Mouse (Mus musculus) liver, embryonic 14.5 days (tissue): ENCODE measurements around the gene 2810408A11Rik. TPM values are rescaled to one million over a fixed set of nuclear protein-coding genes. Genes with fewer than 3 reads are reported as not detected.

Source experiments
- ATAC-seq: fragments of 200-750 bp; cut with Nextera tagmentation; 2 replicates; pipeline ENCODE4 v1.8.0; 2017; ENCODE audit warnings: moderate number of reproducible peaks, mild to moderate bottlenecking, moderate library complexity; ENCODE audit not compliant: insufficient read depth
- DNase-seq, 3 experiments: peaks; one replicate each; pipeline ENCODE4 v3.0.0-alpha.2; 2012 to 2013; ENCODE audit warnings: low read depth in 3 of 3, low spot score in 3 of 3
- H3K27ac ChIP-seq: fragments of 300-500 bp; sonication (generic); 2 replicates; pipeline ENCODE4 v1.5.1; 2014; ENCODE audit warnings: moderate library complexity, mild to moderate bottlenecking, control low read depth, inconsistent platforms
- H3K27me3 ChIP-seq: fragments of 300-500 bp; sonication (generic); 2 replicates; pipeline ENCODE4 v1.6.1; 2014; ENCODE audit warnings: mild to moderate bottlenecking, low read length, moderate library complexity; ENCODE audit not compliant: control insufficient read depth, insufficient read depth
- H3K36me3 ChIP-seq: fragments of 300-500 bp; sonication (generic); replicated peaks from 2 replicates; pipeline ENCODE4 v1.6.1; 2014; ENCODE audit warnings: low read depth; ENCODE audit not compliant: control insufficient read depth, insufficient read depth
- H3K4me1 ChIP-seq, 2 experiments: fragments of 200-500 bp in 1 of 2; fragments of 300-500 bp in 1 of 2; sonication (generic) in 1 of 2; replicated peaks; 2 replicates each; pipeline ENCODE4 v1.6.1; 2012 to 2014; ENCODE audit warnings: antibody characterized with exemption in 1 of 2, inconsistent platforms in 1 of 2, low read length in 1 of 2; ENCODE audit not compliant: control insufficient read depth in 2 of 2, insufficient read depth in 2 of 2
- H3K4me2 ChIP-seq: fragments of 300-500 bp; sonication (generic); 2 replicates; pipeline ENCODE4 v1.6.1; 2014; ENCODE audit warnings: low read depth, mild to moderate bottlenecking, control low read depth, moderate library complexity
- H3K4me3 ChIP-seq, 2 experiments: fragments of 200-500 bp in 1 of 2; fragments of 300-500 bp in 1 of 2; sonication (generic) in 1 of 2; 2 replicates each; pipeline ENCODE4 v1.5.1; 2012 to 2014; ENCODE audit warnings: low read depth in 2 of 2, low read length in 2 of 2, mild to moderate bottlenecking in 2 of 2, control low read depth in 1 of 2, inconsistent platforms in 1 of 2, moderate library complexity in 1 of 2; ENCODE audit not compliant: insufficient read depth in 1 of 2
- H3K9ac ChIP-seq: fragments of 300-500 bp; sonication (generic); replicated peaks from 2 replicates; pipeline ENCODE4 v1.6.1; 2014; ENCODE audit warnings: mild to moderate bottlenecking, control low read depth, moderate library complexity
- H3K9me3 ChIP-seq: fragments of 300-500 bp; sonication (generic); 2 replicates; pipeline ENCODE4 v1.6.1; 2016; ENCODE audit warnings: low read length, mixed read lengths; ENCODE audit not compliant: control insufficient read depth
- CTCF ChIP-seq: IDR thresholded peaks from 2 replicates; pipeline ENCODE4 v1.5.1; 2016; ENCODE audit warnings: antibody characterized with exemption, low read depth, control low read depth
- EP300 ChIP-seq: IDR thresholded peaks from 2 replicates; pipeline ENCODE4 v1.6.1; 2016; ENCODE audit warnings: antibody characterized with exemption, low read depth
- WGBS: fragments of 180-500 bp; shearing (Covaris S2); extraction: QIAGEN DNeasy Blood & Tissue Kit; methylation state at CpG from one replicate; pipeline ENCODE4 v1.1.7; 2014; ENCODE audit not compliant: insufficient replicate concordance; 5-methylcytosine and 5-hydroxymethylcytosine counted together
- polyA plus RNA-seq, 2 experiments: library from polyadenylated mRNA; depleted of rRNA in 1 of 2; stranded (reverse) in 1 of 2; unstranded in 1 of 2; fragments of >200 nt; fragmentation: Nextera tagmentation in 1 of 2; extraction: Ambion mirVana in 1 of 2; gene quantifications; 2 replicates each; pipeline versions ENCODE4 v1.2.1 to v1.2.3; 2012 to 2014

Gene 2810408A11Rik
- polyA plus RNA-seq, 2 experiments = 0.48 to 0.93 TPM

GRCm38 (mm10) chr11:69908645-69909044 is 7.9 kb upstream of the 2810408A11Rik start:
- Histone ChIP-seq H3K4me3 (no peak overlapping the region), H3K4me1 (peaks cover 0 to 9% of the 10 kb centered on the region in 2 experiments; a peak in 1 of 4 replicates), H3K36me3 (peaks cover 81% of the 10 kb centered on the region), H3K9me3 (no peaks in the 10 kb centered on the region), H3K27ac (no peak overlapping the region), H3K9ac (no peak overlapping the region), H3K4me2 (no peak overlapping the region), H3K27me3 (no peaks in the 10 kb centered on the region)
- 87% methylated on average over 11 of the region's 11 CpGs for WGBS
- no peak for DNase-seq
- TF ChIP-seq CTCF = no peak
- TF ChIP-seq EP300 = no peak
- ATAC-seq = no peak

GRCm38 (mm10) chr11:69904311-69904710 is 3.5 kb upstream of the 2810408A11Rik start:
- TF ChIP-seq EP300 = no peak
- TF ChIP-seq CTCF = no peak
- DNase-seq (no peak), ATAC-seq (no peak)
- no peaks in the 10 kb centered on the region for H3K9me3 ChIP-seq
- no peak overlapping the region for H3K4me3 ChIP-seq
- no peak overlapping the region for H3K27ac ChIP-seq
- H3K27me3 ChIP-seq = no peaks in the 10 kb centered on the region; the same call in 1 of the 2 replicates
- peaks cover 7 to 13% of the 10 kb centered on the region in 2 experiments for H3K4me1 ChIP-seq
- no peak overlapping the region for H3K9ac ChIP-seq
- H3K4me2 ChIP-seq = no peak overlapping the region
- H3K36me3 ChIP-seq = peaks cover 51% of the 10 kb centered on the region
- 87% methylated on average over 9 of the region's 9 CpGs for WGBS

GRCm38 (mm10) chr11:69902972-69903371 is 2.2 kb upstream of the 2810408A11Rik start:
- TF ChIP-seq CTCF (no peak), EP300 (no peak)
- 74% methylated on average over 13 of the region's 13 CpGs for WGBS
- no peaks in the 10 kb centered on the region for H3K9me3 ChIP-seq
- no peak overlapping the region; the same call in 1 of the 2 replicates for H3K27ac ChIP-seq
- H3K4me1 ChIP-seq = peaks cover 7 to 13% of the 10 kb centered on the region in 2 experiments
- DNase-seq (no peak), ATAC-seq (no peak)
- H3K9ac ChIP-seq = peak overlapping the region; percentile 91
- peak overlapping the region; percentile 84 to 98 for H3K4me3 ChIP-seq
- H3K4me2 ChIP-seq = peak overlapping the region; percentile 80
- H3K27me3 ChIP-seq = no peaks in the 10 kb centered on the region; the same call in 1 of the 2 replicates
- peaks cover 38% of the 10 kb centered on the region for H3K36me3 ChIP-seq

- peak overlapping the region; percentile 82 for H3K27ac ChIP-seq
- peak overlapping the region; percentile 80 for H3K4me2 ChIP-seq
- no peaks in the 10 kb centered on the region; the same call in 1 of the 2 replicates for H3K27me3 ChIP-seq
- ATAC-seq (peak; percentile 6; the same call in 1 of the 2 replicates), DNase-seq (no peak)
- H3K4me3 ChIP-seq = peak overlapping the region; percentile 84 to 98
- H3K9me3 ChIP-seq = no peaks in the 10 kb centered on the region
- H3K36me3 ChIP-seq = peaks cover 28% of the 10 kb centered on the region
- TF ChIP-seq EP300 (no peak), CTCF (no peak)
- WGBS = under 1% methylated on average over 39 of the region's 39 CpGs
- peaks cover 7 to 13% of the 10 kb centered on the region in 2 experiments for H3K4me1 ChIP-seq
- peak overlapping the region; percentile 91 for H3K9ac ChIP-seq
Measured at GRCm38 (mm10) chr11:69901993-69902392, 1.2 kb upstream of the 2810408A11Rik start.

GRCm38 (mm10) chr11:69901406-69901846 is 639 bp upstream of the 2810408A11Rik start:
- H3K4me3 ChIP-seq = peak overlapping the region; percentile 84 to 98
- peaks cover 23% of the 10 kb centered on the region for H3K36me3 ChIP-seq
- DNase-seq (peak; percentile 87 to 95 (median 92)), ATAC-seq (peak; percentile 72)
- H3K4me1 ChIP-seq = peaks cover 7 to 13% of the 10 kb centered on the region in 2 experiments
- WGBS = under 1% methylated on average over 42 of the region's 42 CpGs
- H3K4me2 ChIP-seq = peak overlapping the region; percentile 80
- peak overlapping the region; percentile 82 for H3K27ac ChIP-seq
- H3K9ac ChIP-seq = peak overlapping the region; percentile 91
- H3K27me3 ChIP-seq = no peaks in the 10 kb centered on the region; the same call in 1 of the 2 replicates
- H3K9me3 ChIP-seq = no peaks in the 10 kb centered on the region
- TF ChIP-seq EP300 (no peak), CTCF (no peak)
